Mouse (Mus musculus) bone marrow macrophage, adult 2 months (primary cell): ENCODE data around the gene Dnajb1.

ENCODE experiments used
- CTCF ChIP-seq: IDR thresholded peaks from 2 replicates; pipeline ENCODE4 v1.5.1; 2012; ENCODE audit warnings: low read depth, mild to moderate bottlenecking, low read length, moderate library complexity
- POLR2A ChIP-seq: IDR thresholded peaks from 2 replicates; pipeline ENCODE4 v1.6.1; 2012; ENCODE audit warnings: mild to moderate bottlenecking, low read depth, low read length, borderline replicate concordance

DNA sequence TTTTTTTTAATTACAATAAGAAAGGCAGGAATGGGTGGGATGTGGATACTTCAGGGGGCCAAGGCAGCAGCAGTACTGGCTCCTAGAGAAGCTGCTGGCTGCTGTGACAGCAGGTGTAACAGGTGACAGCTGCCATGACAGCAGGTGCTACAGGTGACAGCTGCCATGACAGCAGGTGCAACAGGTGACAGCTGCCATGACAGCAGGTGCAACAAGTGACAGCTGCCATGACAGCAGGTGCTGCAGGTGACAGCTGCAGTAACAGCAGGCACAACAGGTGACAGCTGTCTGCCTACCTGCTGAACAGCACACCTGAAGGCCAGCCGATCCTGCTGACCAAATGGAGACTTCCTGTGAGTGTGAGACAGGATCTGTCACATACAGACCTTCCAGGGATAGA lies 23.2 kb upstream of the Dnajb1 start:
- TF ChIP-seq POLR2A, result no peak
- no peak for TF ChIP-seq CTCF
